Mouse (Mus musculus) erythroblast, embryonic 14.5 days (primary cell): ENCODE data around the gene Aldh1a2. TPM values are rescaled to one million over a fixed set of nuclear protein-coding genes. Genes with fewer than 3 reads are reported as not detected.

Experiments
- H3K27me3 ChIP-seq: 2 replicates; pipeline ENCODE4 v1.6.1; 2012; ENCODE audit warnings: inconsistent platforms; ENCODE audit not compliant: control insufficient read depth
- H3K36me3 ChIP-seq: 2 replicates; pipeline ENCODE4 v1.6.1; 2012; ENCODE audit warnings: mild to moderate bottlenecking, inconsistent platforms; ENCODE audit not compliant: control insufficient read depth
- H3K4me1 ChIP-seq: 2 replicates; pipeline ENCODE4 v1.6.1; 2012; ENCODE audit warnings: inconsistent platforms; ENCODE audit not compliant: control insufficient read depth
- H3K4me3 ChIP-seq: replicated peaks from 2 replicates; pipeline ENCODE3; 2012; ENCODE audit warnings: moderate library complexity, mild to moderate bottlenecking, inconsistent platforms
- H3K9me3 ChIP-seq: 2 replicates; pipeline ENCODE4 v1.6.1; 2012; ENCODE audit warnings: low read length, inconsistent platforms, mixed read lengths; ENCODE audit not compliant: control insufficient read depth
- GATA1 ChIP-seq: IDR thresholded peaks from 2 replicates; pipeline ENCODE4 v1.6.1; 2012; ENCODE audit warnings: low read length, inconsistent platforms, mixed read lengths
- TAL1 ChIP-seq: IDR thresholded peaks from 3 replicates; pipeline ENCODE4 v1.6.1; 2012; ENCODE audit warnings: low read length, inconsistent platforms, mixed read lengths
- polyA plus RNA-seq: library from polyadenylated mRNA; stranded (reverse); fragments of >175 nt; gene quantifications from 2 replicates; pipeline ENCODE4 v1.2.3, GENCODE M21; 2012

The Aldh1a2 gene
- polyA plus RNA-seq, 1 experiment, result not detected

DNA sequence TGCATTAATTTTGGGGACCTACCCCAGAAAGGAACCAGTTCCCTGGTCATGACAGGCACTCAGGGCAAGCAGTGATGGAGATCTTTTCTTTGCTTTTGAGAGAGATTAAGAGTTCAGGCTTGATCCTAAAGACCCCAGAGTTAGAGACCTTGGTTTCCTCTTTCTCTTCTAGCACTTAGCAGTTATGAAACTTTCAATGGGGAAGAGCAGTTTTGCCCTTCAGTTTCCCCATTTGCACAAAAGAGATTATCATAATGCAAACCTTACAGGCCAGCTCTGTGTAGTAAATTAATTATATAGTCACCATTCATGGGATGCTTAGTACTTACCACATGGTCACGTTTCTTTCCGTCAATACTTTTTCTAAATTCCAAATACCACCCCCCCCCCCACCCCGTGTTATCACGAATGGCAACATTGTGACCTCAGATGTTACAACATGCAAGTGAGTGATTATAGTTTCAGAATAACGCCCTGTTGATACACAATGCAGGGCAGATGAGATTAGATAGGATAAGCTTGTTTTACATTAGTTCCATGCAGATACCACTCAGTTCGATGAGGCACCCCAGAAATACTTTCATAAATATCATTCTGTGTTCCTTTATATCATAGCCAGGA lies 36.2 kb upstream of the Aldh1a2 start:
- TF ChIP-seq GATA1, result peak; percentile 53; the same call in 1 of the 2 replicates
- TF ChIP-seq TAL1, result peak; percentile 34; the same call in 2 of the 3 replicates
- no peaks in the 10 kb centered on the region for H3K27me3 ChIP-seq
- no peak overlapping the region for H3K4me3 ChIP-seq
- no peaks in the 10 kb centered on the region for H3K36me3 ChIP-seq
- no peaks in the 10 kb centered on the region for H3K9me3 ChIP-seq
- H3K4me1 ChIP-seq, result peaks cover 60% of the 10 kb centered on the region

DNA sequence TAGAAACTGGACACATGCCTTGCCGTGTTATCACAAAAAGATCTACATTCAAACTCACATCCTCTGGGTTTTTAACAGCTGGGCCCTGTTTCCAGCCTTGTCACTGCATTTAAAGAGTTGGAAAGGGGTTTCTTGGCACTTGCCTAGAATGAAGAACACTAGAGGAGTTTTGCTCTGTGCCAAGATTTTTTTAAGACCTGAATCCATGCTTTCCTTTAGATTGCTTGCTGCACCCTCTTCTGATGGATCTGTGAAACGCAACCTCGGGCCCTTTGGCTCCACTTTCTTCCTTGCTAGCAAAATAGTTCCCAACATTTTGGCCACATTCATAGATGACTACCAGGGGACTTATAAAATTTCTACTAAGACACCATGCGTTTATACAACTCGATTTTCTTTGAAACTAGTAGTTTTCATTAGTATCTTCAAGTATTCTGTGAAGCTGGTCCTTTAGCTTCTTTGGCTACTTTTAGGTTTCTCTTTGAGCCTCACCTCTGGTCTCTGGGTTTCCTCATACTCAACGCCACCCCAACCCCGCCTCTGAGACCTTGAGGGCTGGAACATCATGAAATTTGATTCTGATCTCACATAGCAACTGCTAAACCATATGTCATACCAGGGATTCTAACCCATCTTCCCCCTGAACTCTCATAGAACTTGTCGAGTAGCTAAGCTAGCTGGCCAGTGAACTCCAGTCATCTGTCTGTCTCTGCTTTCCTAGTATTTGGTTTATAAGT lies 35.5 kb upstream of the Aldh1a2 start:
- Histone ChIP-seq H3K9me3 (no peaks in the 10 kb centered on the region), H3K27me3 (no peaks in the 10 kb centered on the region), H3K4me3 (no peak overlapping the region), H3K4me1 (peaks cover 59% of the 10 kb centered on the region), H3K36me3 (no peaks in the 10 kb centered on the region)
- TF ChIP-seq TAL1 (no peak), GATA1 (no peak)

DNA sequence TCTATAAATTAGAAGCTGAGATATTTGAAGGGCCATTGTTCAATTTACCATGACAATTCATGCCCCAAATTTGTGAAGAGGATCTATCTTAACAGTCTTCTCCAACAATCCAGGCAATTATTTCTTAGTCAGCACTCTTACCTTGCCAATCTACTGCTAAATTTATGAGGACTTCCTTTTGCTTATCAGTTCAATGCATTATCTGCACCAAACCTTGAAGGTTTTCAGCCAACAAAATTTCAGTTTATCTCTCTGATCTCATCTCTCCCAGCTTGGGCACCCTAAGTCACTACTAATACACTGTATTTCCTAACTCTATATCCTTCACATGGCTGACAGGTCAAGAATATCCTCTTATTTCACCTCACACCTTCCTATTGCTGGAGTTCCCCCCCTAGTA lies 30.3 kb upstream of the Aldh1a2 start:
- TF ChIP-seq TAL1 (no peak), GATA1 (no peak)
- H3K36me3 ChIP-seq, result no peaks in the 10 kb centered on the region
- no peak overlapping the region for H3K4me3 ChIP-seq
- H3K4me1 ChIP-seq, result peaks cover 60% of the 10 kb centered on the region
- H3K9me3 ChIP-seq, result no peaks in the 10 kb centered on the region
- H3K27me3 ChIP-seq, result no peaks in the 10 kb centered on the region

DNA sequence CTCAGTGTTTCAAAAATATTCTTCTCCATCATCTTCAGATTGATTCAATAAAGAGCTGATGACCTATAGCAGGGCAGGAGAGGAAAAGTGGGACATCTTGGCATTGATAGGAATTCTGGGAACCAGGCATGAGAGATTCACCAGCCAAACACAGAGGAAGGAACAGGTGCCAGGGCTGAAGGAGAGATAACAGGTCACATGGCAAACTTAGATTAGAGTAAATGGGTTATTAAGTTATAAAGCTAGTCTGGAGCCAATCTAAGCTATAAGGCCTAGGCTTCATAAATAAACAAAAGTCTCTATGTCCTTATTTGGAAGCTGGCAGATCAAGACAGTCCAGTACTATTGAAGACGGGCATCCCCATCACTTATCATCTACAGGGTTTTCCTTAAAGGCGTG lies 29.8 kb upstream of the Aldh1a2 start:
- TF ChIP-seq GATA1 (peak; percentile 63), TAL1 (peak; percentile 73)
- Histone ChIP-seq H3K4me1 (peaks cover 56% of the 10 kb centered on the region), H3K4me3 (no peak overlapping the region), H3K36me3 (no peaks in the 10 kb centered on the region), H3K27me3 (no peaks in the 10 kb centered on the region), H3K9me3 (no peaks in the 10 kb centered on the region)

DNA sequence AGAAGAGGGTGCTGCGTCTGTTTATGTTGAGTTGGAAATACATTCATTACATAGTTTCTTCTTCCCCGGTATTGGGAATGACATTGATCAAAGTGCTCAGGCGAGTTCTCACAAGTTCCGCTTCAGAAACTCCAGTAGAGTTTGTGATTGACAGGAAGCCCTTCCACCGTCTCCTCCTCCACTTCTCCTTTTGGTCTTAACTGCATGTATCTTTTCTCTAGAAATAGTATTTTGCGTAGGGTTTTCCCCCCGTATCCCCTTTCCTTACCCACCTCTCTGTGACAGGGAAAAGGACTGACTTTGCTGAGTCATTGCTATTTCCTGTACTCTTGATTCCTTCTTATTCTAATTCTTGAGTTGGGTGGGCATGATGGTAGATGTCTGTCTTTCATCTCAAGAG lies 28.2 kb upstream of the Aldh1a2 start:
- Histone ChIP-seq H3K4me1 (peaks cover 47% of the 10 kb centered on the region), H3K27me3 (no peaks in the 10 kb centered on the region), H3K9me3 (no peaks in the 10 kb centered on the region), H3K36me3 (no peaks in the 10 kb centered on the region), H3K4me3 (no peak overlapping the region)
- TF ChIP-seq TAL1 (no peak), GATA1 (no peak)

DNA sequence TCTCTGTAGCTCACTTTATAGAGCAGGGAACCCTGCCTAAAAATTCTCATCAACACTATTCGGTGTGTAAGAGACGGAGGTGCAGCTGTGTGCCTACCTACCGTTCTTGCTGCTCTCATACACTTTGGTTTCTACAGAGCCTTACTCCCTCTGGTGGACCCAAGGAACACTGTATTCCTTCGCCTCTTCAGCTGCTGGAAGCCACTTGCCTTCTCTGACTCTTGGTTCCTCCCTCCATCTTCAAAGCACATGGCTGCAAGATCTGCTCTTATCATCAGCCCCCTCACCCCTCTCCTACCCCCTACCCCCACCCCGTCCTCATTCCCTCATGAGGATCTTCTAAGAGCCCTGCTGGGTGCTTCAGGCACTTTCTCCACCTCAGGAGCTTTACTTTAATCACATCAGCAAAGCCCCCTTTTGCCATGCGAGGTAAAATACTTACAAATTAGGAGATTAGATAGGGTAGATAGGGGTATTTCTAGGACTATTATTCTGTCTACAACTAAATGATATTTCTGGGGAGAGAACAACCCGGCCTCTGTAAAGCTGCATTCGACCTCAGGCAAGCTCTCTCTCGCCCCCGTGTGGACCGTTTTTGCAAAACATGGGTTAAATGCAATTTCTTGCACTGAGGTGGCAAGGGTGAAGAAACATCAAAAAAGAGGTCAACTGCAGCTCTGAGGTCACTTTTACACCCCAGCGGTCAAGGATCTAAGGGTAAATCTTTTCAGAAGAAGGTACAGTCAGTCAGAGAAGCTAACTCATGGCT lies 26.8 kb upstream of the Aldh1a2 start:
- H3K27me3 ChIP-seq, result no peaks in the 10 kb centered on the region
- H3K36me3 ChIP-seq, result no peaks in the 10 kb centered on the region
- no peaks in the 10 kb centered on the region for H3K9me3 ChIP-seq
- peak overlapping the region; percentile 26 for H3K4me3 ChIP-seq
- H3K4me1 ChIP-seq, result peaks cover 41% of the 10 kb centered on the region
- TF ChIP-seq GATA1 (no peak), TAL1 (no peak)

DNA sequence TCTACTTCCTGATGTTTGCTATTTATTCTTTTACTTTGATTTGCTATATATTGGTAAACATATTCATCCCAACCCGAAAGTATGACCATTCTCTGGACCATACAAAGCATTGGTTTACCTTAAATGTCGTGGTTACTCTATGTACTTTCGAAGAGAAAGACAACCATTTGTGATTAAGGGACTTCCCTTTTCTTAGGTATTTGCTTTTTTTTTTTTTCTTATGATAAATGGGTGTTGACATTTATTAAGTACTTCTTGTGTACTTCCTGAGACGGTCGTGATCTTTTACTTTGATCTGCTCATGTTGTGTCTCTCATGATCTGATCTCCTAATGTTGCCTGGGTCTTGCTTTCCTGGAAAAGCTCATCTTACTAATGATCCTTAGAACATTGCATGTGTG lies 16.8 kb upstream of the Aldh1a2 start:
- no peak for TF ChIP-seq TAL1
- TF ChIP-seq GATA1, result no peak
- H3K36me3 ChIP-seq, result no peaks in the 10 kb centered on the region
- H3K4me1 ChIP-seq, result no peaks in the 10 kb centered on the region
- peaks cover 6% of the 10 kb centered on the region; the same call in 1 of the 2 replicates for H3K27me3 ChIP-seq
- no peak overlapping the region for H3K4me3 ChIP-seq
- no peaks in the 10 kb centered on the region for H3K9me3 ChIP-seq

GRCm38 (mm10) chr9:71202265-71202664 lies 13.3 kb upstream of the Aldh1a2 start:
- H3K4me3 ChIP-seq, result no peak overlapping the region
- H3K4me1 ChIP-seq, result no peaks in the 10 kb centered on the region
- H3K9me3 ChIP-seq, result no peaks in the 10 kb centered on the region
- H3K36me3 ChIP-seq, result no peaks in the 10 kb centered on the region
- H3K27me3 ChIP-seq, result peaks cover 6% of the 10 kb centered on the region; the same call in 1 of the 2 replicates
- TF ChIP-seq GATA1 (no peak), TAL1 (no peak)

DNA sequence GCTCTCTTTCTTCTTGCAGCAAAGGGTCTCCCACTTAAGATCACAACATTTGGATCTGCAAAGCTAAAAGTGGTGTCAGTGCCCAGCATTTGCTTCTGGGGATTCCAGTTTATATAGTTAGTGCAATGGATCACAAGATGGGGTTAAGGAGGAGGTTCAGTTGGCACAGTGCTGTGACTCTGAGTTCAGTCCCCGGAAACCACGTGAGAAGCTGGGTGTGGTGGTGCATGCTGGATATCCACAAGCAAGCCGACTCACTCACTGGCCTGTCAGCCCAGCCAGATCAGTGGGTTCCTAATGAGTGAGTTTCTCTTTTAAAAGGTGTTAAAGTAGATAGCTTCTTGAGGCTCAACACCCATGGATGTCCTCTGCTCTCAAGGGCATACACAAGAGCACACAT lies 6.3 kb upstream of the Aldh1a2 start:
- H3K27me3 ChIP-seq, result peaks cover 24% of the 10 kb centered on the region
- no peaks in the 10 kb centered on the region for H3K4me1 ChIP-seq
- TF ChIP-seq TAL1, result no peak
- no peak for TF ChIP-seq GATA1
- no peaks in the 10 kb centered on the region for H3K36me3 ChIP-seq
- no peak overlapping the region for H3K4me3 ChIP-seq
- no peaks in the 10 kb centered on the region; the same call in 1 of the 2 replicates for H3K9me3 ChIP-seq
